Mouse (Mus musculus) spleen, postnatal 36 days (tissue): ENCODE measurements at regions not wholly inside any gene's neighbourhood (a gene's known extent, or its start where the extent isn't known, plus 50 kb on each side); places are given as distances from the start of the nearest gene placed in this dataset.
"Not testable (repeated sequence)": the region's sequence is repeated elsewhere in the genome, so short reads cannot be mapped to it uniquely, and the experiment has no call there.

Experiments
- DNase-seq, 2 experiments: peaks; one replicate each; pipeline ENCODE4 v3.0.0; 2022; ENCODE audit warnings: low spot score in 2 of 2, mixed read lengths in 1 of 2

DNA sequence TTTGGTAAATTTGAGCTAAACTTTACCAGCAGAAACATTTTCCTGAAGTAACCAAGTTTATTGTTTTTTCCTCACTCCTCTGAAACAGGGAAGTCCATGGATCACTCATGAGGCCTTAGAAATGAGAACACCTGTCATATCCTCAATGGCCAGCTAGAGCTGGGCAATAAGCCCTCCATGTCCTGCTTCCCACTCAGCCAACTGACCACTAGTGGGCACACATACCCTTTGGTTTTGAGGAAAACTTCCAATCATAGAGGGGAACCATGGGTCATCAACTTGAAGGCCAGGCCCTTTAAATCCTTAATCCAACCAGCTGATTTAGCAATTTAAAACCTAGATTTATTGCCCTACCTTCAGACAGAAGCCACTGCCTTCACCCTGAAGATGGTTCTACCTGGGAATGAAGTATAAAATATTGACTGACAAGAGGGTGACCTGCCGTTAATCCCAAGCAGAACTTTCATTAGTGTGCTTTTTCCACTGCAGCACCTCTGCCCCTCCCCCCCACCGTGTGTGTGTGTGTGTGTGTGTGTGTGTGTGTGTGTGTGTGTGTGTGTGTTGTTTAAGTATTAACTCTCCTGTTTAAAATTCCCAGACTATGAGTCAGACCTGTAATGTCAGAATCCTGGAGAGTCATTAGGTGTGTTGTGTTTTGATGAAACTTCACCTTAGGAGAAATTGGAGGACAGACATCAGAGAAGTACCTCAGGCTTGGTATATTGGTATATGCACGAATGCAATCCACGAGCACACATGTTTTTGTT lies 312.3 kb downstream of the Hdgfl1 start:
- DNase-seq, result no peak

DNA sequence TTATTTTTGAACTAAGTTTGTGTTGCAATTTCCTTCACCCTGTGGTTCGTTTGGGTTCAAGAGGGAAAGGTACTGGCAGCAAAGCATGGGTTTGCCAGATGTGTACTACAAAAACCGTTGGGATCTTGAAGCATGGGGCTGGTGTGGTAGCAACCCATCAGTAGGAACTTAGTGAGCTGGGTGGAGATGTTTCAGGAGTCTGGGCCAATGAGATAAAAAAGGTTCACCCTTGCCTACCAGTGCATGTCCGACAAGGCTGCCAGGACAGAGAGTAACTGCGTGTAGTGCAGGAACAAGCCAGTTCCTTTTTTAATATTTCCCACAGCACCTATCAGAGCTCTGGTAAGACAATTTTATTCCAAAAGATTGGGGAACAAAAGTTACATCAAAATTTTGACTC lies 343.3 kb downstream of the Hdgfl1 start:
- DNase-seq, result no peak

DNA sequence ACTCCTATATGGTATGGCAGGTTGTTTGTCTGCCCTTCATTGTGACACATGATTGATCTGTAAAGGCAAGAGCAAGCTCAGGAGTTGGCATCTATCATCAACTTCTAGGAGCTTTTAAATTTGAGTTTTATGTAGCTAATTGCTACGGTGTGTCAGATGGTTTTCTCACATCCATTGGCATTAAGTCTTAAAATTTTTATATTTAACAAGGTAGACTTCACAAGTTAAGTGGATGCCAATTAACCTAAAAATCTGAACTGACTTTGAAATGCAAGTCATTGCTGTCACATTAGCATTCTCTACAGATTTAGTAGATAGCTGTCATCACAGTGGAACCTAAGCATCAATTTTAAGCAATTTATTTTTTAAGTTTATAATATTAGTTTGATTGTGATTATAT lies 345.5 kb downstream of the Hdgfl1 start:
- no peak for DNase-seq

DNA sequence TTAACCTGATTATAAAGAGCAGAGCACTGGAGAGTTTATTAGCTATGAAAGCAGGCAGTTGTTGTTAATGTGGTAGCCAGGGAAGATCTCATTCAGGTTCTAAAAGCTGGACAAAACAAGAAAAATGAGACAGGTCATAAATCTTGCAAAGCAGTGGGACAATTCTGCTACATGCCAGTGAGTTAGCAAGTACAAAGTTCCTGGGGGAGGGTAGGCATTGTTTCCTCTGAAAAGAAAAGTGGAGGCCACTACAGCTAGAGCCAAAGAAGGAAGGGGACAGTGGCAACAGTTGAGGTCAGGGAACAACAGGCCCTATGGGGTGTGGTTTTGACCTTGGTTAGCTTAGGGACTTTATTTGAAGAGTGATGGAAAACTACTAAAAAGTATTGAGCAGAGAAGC lies 364.2 kb downstream of the Hdgfl1 start:
- DNase-seq, result no peak

DNA sequence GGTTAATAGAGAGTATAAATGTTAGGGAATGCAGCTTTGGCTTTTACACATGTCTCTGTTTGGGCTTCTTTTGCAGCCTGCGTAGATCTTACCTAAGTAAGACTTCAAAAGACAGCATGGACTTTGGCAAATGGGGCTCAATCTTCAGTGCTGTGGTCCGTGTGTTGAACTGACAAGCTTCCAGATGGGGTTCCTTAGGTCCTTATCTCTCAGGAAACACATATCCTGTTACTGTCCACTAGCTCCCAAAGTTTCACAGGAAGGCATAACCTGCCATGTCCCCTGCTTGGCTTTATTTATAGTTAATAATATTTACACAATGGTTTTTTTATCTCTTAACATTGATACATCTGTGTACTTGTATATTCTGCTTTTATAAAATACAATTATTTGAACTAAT lies 365.3 kb downstream of the Hdgfl1 start:
- DNase-seq, result no peak

DNA sequence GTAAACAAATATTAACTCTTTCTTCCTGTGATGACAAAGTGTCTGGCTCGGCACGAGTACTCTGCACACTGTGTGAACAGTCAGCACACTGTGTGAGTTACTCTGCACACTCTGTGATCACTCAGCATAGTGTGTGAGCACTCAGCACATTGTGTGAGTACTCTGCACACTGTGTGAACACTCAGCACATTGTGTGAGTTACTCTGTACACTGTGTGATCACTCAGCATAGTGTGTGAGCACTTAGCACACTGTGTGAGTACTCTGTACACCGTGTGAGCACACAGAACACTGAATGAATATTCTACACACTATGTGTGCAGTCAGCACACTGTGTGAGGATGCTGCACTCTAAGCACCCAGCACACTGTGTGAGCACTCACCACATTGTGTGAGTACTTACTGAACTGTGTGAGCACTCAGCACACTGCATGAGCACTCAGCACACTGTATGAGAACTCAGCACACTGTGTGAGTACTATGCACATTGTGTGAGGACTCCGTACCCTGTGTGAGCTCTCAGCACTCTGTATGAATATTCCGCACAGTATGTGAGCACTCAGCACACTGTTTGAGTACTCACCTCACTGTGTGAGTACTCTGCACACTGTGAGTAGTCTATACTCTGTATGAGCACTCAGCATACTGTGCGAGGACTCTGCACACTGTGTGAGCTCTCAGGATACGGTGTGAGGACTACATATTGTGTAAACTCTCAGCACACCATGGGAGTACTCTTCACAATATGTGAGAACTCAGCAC lies 381.9 kb downstream of the Hdgfl1 start:
- DNase-seq, result no peak

DNA sequence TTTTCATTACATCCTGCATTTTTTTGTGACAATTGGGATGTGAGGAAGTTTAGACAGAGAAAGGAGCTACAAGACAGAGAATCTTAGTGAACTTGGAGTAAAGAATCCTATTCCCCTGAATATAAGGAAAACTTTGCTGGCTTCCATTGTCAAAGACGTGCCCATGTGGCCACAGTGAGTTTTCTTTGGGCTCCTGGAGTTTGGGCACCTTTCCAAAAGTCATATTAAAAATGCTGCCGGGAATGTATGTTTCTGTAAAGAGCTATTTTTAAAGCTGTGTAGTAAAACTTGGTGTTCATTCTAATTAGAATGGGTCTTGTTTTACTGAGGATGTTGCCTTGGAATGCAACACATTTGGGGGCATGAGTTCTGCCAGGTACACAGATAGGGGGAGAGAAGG lies 387.3 kb downstream of the Hdgfl1 start:
- DNase-seq, result no peak

DNA sequence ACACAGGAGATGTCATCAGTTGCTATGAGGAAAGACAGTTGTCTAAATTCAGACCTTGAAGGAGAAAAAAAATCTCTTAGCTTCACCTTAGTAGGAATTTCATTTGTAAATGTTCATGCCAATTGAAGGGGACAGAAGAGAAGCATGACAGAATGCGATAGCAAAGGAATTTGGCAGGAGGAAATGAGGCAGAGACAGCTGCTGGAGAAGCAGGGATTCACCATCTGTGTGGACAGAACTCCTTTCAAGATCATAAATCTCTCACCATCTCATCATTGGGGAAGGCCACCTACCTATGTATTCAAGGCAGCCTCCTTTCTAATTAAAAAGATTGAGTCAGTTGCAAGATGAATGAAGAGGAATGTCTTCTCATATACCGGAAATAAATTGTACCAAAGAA lies 387.8 kb downstream of the Hdgfl1 start:
- no peak for DNase-seq

DNA sequence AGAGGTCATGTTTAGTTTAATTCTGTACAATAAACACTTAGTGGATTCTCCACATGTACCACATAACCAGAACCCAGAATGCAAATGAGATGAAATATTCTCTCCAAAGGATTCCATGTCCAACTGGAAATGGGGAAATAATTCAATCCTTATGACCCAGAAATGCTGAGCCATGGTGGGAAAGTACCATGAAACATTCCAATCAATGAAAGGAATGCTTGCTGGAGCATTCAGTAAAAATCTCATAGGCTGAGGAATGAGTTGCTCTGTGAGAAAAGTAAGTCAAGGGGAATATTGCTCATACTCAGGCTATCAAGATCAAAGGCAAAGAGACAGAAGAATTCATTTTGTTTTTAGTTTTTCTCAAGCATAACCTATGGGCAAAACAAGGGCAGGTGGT lies 394.4 kb downstream of the Hdgfl1 start:
- no peak for DNase-seq

DNA sequence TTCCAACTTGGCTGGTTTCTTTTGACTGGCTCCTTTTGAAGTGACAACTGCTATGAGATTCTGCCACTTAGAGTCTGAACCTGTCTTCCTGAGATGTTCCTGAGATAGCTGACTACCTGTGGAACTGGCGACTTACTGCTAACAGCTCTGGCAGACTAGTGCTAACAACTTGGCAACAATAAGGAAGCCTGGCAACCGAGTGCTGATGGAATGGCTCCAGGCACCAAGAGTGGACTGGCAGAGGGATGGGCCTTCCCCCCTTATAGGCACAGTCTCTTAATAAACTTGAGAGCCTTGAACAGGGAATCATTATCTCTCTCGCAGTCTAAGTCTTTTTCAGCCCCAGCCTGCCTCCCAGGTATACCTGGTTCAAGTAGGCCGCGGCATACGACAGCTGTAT lies 404.1 kb downstream of the Hdgfl1 start:
- DNase-seq, result not testable (repeated sequence)

DNA sequence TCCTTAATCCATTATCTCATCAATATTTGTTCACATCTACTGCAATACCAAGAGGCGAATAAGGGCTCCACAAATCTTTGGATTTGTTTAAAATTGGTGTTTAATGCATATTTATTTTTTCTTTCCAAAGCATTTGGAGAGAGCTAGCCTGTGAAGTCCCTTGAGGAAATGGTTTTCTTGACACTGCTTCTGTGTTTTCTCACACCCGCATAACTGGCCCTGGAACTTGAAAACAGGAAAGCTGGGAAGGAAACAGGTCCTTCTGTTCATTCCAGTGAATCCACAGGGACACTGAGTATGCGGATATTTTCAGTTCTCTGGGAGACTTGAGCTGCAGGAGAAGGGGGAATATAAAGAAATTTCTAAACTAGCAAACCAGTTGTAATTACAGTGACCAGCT lies 413.6 kb downstream of the Hdgfl1 start:
- DNase-seq, result no peak

DNA sequence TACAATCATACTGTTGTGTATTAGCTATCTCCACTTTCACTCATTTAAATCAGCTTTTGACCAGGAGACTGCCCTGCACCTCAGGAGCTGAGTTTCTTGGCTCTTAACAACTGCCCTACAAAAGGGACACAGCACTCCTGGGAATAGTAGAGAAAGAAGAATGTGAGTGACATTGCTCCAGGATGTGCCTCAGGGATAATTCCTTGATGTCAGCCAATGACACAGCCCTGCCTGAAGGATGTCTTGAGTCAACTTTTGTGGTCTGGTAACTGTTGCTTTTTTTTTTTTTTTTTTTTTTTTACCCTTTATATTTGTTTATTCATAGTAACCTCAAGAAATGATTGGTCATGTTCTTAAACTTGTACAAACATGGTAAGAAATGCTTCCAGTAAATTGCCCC lies 415.5 kb downstream of the Hdgfl1 start:
- no peak for DNase-seq

DNA sequence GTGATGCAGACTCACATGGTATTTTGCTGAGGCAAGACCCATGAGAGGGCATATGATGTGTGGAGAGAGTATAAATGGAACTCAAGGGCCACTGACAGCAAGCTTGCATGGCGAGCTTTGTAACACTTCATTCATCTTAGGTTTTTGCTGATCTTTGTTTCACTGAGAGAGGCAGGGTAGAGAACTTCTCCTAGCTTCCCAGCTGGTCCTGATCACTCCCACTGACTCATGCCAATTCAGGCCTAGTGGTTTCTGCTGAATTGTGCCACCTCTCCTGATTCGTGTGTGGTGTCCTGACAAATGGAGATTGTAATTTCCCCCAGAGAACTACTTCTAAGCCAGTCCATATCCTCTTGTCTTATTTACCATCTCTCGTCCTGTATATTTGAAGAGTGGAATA lies 419.5 kb downstream of the Hdgfl1 start:
- DNase-seq, result no peak

DNA sequence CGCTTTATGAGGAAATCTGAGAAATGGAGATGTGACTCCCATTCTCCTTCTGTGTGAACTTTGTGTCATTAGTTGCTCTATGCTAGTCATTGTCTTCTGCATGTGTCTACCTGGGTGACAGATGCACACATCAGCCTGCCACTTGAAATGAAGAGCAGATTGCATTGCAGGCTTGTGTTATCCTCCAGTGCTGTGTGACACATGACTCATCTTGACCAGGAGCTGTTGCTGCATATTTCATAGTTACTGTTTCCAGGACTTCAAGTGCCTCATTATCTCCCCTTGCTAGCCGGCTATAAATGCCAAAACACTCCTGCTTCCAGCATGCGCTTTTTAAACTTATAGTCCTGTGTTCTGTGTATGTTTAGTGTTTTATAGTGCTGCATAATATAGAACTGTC lies 431.2 kb downstream of the Hdgfl1 start:
- DNase-seq, result no peak

DNA sequence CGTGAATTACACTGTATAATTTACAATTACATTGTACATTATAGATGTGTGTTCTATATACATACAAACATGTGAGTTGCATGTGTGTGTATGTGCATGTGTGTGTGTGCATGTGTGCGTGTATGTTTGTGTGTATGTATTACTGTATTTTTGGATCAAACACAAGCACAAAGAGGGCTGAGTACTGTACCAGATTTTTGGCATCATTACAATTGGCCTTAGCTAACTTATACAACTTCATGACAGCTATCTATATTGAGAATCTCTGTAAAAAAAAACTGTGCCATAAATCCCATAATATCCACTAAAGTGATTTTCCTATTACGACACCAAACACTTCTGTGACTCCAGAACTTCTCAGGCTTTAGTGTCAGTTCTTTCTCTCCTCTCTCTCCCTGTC lies 444.9 kb downstream of the Hdgfl1 start:
- no peak for DNase-seq

DNA sequence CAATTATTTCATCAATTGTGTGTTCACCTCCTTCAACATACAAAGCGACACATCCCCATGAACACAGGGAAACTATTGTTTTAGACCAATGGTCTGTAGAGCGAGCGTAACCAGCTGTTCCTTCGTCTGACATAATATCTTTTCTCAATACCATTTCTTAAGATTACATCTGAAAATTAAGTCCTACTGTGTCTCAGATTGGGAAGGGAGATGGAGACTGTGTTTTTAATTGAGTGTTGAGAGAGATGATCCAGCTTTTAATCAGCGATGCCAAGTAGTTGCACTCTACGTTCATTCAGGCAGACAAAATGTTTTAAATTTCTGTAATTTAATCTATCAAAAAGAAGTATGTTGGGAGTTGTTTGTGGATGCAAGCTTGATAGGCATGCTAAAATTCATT lies 445.3 kb downstream of the Hdgfl1 start:
- no peak for DNase-seq

DNA sequence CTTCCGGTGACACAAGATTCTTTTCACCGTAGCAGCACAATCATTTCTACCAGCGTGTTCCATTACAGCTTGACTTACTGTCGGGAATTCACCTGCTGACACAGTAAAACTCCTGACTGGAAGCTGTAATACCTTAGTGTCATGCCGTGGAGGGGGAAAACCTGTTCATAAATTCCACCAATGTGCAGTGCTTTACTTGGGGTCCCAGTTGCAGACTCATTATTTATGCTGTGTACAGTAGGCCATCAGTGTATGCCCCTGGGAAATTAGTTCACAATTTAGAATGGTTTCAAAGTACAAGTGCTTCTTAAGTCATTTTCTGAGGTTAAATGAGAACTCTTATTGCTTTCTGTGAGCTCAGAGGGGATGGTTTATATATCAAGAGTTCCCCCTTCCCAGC lies 451.4 kb downstream of the Hdgfl1 start:
- no peak for DNase-seq

DNA sequence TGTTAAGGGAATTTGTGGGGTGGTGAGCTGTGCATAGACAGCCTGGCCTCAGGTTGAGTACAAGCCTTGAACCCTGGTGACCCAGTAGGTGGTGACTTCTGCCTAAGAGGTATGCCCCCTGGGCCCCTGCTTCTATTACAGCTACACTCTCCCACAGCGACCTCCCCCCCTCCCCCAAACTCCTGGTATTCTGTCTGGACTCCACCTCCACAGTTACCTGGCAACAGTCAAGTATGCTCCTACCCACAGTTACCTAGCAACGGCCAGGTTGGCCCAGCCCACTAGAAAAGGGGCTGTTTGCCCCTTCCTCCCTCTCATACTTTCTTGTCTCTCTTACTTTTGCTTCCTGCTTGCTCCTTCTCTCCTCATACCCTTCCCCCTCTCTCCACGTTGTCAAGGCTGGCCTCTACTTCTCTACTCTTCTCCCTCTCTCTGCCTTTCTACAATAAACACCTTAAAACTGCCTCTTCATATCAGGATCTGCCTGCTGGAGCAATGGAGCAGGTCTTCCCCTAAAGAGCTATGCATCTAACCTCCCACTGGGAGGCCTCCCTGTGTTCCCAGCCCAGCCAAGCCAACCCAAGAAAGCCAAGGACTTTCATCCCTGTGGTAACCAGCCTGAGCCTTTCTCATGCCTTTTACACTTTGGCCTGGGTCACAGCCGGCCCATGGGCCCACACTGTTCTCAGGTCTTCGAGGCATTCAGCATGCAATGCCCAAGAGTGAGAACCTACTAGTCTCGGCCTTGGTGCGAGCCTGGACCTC lies 457.5 kb downstream of the Hdgfl1 start:
- no peak for DNase-seq

DNA sequence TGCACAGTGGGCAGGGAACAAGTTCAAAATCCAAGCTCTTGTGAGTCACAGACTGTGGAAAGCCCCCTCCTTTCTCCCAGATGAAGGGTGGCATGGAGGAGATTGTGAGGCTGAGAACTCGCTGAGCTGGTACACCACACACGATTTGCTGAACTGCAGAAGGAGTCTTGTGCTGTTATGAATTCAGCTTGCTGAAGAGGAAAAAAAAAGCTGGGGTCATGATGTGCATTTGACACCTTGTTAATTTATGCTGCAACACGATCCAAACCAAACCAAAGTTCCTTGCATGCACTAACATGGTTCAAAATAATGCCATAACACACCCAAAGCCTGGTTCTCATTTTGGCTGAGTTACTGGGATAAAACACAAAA lies 485.9 kb downstream of the Hdgfl1 start:
- no peak for DNase-seq

DNA sequence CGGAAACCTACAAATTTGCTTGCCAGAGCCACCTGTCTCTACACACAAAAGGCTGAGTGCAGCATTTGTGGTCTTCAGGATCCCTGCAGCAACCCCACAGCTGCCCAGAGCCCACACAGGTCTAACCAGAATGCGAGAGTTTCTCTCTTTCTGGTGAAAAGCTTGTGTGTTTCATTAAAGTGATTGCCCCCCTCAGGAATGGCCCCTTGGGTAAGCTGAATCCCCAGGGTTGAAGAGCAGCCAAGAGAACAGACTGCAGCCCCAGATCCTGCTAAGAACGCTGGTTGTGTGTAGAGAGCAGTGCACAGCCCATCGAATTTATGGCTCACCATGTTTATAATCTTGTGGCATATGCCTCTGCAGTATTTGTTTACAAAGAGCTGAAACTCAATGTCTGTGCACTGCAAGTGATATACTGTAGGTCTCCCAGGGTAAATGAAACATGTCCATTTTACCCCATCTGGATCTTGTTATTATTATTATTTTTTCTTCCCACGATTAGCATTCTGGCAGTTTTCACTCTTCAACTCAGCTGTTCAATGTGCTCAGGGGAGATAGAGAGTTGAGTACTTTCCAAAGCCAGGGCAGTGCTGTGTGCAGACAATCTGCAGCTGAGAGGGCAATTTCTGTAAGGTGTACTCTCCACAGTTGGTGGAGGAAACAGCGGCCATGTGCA lies 486.4 kb downstream of the Hdgfl1 start:
- no peak for DNase-seq

DNA sequence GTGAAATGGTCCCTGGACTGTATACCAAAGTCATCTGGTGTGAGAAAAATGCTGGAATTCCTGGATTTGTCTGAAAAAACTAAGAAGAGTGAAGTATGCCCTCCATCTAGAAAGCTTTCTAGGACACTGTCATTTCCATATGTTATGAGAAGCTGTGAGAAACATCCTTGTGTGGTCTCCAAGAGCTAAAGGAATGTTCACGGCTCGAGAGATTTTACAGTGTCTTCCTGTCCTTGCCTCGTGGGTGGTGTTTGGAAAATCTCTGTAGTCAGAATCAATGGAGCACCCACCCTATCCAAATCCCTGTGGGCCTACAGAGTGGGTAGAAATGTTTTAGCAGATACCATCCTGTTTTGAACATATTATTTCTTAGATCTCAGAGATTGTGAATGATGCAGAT lies 487.7 kb downstream of the Hdgfl1 start:
- DNase-seq, result no peak

DNA sequence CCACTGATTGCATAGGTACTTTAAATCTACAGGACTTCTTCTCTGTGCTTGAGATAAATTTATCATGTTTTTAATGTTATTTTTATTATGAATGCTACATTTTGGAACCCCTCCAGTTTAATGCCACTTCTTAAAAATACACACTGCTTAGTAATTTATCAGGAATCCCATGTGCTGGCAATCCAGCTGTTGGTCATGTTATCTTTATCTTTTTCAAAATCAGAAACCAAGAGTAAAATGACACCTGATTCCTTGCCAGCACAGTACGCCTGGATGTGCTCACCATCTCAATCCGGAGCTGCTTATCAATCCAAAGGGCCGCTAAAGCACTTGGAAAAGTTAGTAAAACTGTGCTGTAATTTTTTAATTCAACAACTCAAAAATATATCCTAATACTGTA lies 497.1 kb downstream of the Hdgfl1 start:
- DNase-seq, result no peak
